Mouse (Mus musculus): ENCODE data around the gene Alg10b. TPM values are rescaled to one million over a fixed set of nuclear protein-coding genes. Genes with fewer than 3 reads are reported as not detected.

The Alg10b gene
- polyA plus RNA-seq, 1 experiment from 2014 or later = 34.5 TPM

DNA sequence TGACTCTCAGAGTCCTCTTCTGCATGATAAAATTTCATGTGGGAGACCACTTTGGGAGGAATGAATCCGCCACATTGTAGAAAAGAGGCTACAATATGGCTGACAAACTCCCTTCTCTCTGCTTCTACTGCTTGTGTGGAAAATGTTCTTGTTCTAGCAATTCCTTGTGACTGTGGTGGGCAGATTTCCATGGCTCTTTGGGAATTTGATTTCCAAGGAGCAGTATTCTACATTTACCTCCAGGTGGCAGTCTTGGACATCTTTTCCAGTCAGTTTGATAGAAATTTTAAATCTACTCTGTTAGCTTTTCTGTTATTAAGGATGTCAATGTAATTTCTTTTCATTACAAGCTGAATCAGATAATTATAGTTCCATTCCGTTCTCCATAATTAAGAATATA, 13.5 kb downstream of the Alg10b start:
- Histone ChIP-seq H3K9ac (replicated peaks; ENCODE audit: low read depth, low read length) (no peak overlapping the region), H3K27me3 (ENCODE audit: control insufficient read depth, insufficient read depth, low read length) (no peaks in the 10 kb centered on the region), H3K4me2 (replicated peaks; ENCODE audit: low read depth, low read length) (no peak overlapping the region), H3K36me3 (ENCODE audit: control insufficient read depth, insufficient read depth, low read length) (peaks cover 10% of the 10 kb centered on the region; the same call in 1 of the 2 replicates), H3K4me3 (ENCODE audit: low read depth, low read length) (no peak overlapping the region), H3K9me3 (ENCODE audit: control insufficient read depth, low read depth, low read length) (no peaks in the 10 kb centered on the region), H3K27ac (ENCODE audit: low read length) (no peak overlapping the region), H3K4me1 (ENCODE audit: control insufficient read depth, insufficient read depth, low read length) (no peaks in the 10 kb centered on the region)
- ATAC-seq (ENCODE audit: insufficient number of reproducible peaks, insufficient read depth, low FRiP score, low read depth) = no peak
- WGBS = 44% methylated on average over 2 of the region's 2 CpGs

DNA sequence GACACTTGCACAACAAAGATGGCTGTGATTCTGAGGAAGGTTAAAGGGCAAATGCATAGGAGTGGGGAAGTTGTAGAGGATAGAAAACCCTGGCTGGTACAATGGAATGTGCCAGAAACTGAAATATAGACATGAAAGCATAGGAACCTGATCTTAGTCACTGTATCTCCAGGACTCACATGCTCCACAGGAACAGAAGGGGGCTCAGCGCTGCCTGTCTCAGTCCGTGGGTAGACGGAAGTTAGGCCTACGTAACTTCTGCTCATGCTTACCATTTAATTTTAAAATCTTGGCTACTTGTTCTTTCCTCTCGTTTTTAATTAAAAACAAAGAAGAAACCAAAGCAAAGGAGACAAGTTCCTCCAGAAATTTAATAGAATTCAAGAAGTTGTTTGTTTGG, 20.0 kb downstream of the Alg10b start:
- Histone ChIP-seq H3K4me3 (ENCODE audit: low read depth, low read length) (no peak overlapping the region), H3K36me3 (ENCODE audit: control insufficient read depth, insufficient read depth, low read length) (no peaks in the 10 kb centered on the region), H3K4me1 (ENCODE audit: control insufficient read depth, insufficient read depth, low read length) (no peaks in the 10 kb centered on the region), H3K9me3 (ENCODE audit: control insufficient read depth, low read depth, low read length) (no peaks in the 10 kb centered on the region), H3K9ac (replicated peaks; ENCODE audit: low read depth, low read length) (no peak overlapping the region), H3K4me2 (replicated peaks; ENCODE audit: low read depth, low read length) (no peak overlapping the region), H3K27ac (ENCODE audit: low read length) (no peak overlapping the region), H3K27me3 (ENCODE audit: control insufficient read depth, insufficient read depth, low read length) (no peaks in the 10 kb centered on the region)
- ATAC-seq (ENCODE audit: insufficient number of reproducible peaks, insufficient read depth, low FRiP score, low read depth) = no peak
- WGBS = 89% methylated on average over 5 of the region's 5 CpGs

DNA sequence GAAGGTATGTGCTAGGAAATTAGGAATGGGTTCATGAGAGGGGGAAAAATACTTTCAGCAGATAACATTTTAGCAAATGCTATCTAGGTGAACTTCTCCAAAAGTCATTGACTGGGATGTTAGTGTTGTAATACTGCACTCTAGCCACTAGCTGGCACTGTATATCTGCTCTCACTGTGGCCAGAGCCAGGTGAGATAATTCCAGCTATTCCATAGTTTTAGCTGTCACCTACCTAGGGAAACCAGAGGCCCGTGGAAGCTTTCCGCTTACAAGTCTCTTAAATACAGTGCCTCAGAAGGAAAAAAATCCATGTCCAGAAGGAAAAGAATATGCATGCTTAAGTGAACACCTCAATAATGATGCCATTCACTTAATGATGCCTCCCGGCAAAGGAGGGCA, 25.6 kb downstream of the Alg10b start:
- H3K27ac ChIP-seq (ENCODE audit: low read length) = no peak overlapping the region
- H3K9ac ChIP-seq (replicated peaks; ENCODE audit: low read depth, low read length) = no peak overlapping the region
- no peaks in the 10 kb centered on the region for H3K4me1 ChIP-seq (ENCODE audit: control insufficient read depth, insufficient read depth, low read length)
- H3K4me3 ChIP-seq (ENCODE audit: low read depth, low read length) = no peak overlapping the region
- peak; percentile 42; the same call in 1 of the 2 replicates for ATAC-seq (ENCODE audit: insufficient number of reproducible peaks, insufficient read depth, low FRiP score, low read depth)
- H3K9me3 ChIP-seq (ENCODE audit: control insufficient read depth, low read depth, low read length) = no peaks in the 10 kb centered on the region
- WGBS = 46% methylated on average over 3 of the region's 3 CpGs
- H3K27me3 ChIP-seq (ENCODE audit: control insufficient read depth, insufficient read depth, low read length) = no peaks in the 10 kb centered on the region
- H3K4me2 ChIP-seq (replicated peaks; ENCODE audit: low read depth, low read length) = no peak overlapping the region
- no peaks in the 10 kb centered on the region for H3K36me3 ChIP-seq (ENCODE audit: control insufficient read depth, insufficient read depth, low read length)

DNA sequence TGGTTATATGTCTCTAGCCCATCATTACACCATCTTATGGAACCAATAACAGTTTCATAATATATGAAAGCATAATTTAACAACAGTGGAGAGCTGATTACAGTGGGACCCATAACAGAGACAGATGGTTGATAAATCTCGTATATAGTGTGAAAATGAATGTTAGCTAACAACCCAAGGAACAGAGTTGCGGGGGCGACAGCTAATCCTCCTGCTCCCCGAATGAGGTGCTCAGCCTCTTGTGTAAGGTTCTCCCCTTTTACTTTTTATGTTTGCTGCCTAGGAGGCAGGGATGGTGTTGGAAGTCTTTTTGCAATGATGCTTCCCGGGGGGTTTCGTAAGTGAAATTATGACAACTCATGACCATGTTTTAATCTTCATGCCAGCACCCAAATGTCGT, 58.8 kb downstream of the Alg10b start:
- Histone ChIP-seq H3K27ac (ENCODE audit: low read length) (no peak overlapping the region), H3K9me3 (ENCODE audit: control insufficient read depth, low read depth, low read length) (no peaks in the 10 kb centered on the region), H3K4me2 (replicated peaks; ENCODE audit: low read depth, low read length) (no peak overlapping the region), H3K27me3 (ENCODE audit: control insufficient read depth, insufficient read depth, low read length) (no peaks in the 10 kb centered on the region), H3K4me1 (ENCODE audit: control insufficient read depth, insufficient read depth, low read length) (no peaks in the 10 kb centered on the region), H3K9ac (replicated peaks; ENCODE audit: low read depth, low read length) (no peak overlapping the region), H3K36me3 (ENCODE audit: control insufficient read depth, insufficient read depth, low read length) (no peaks in the 10 kb centered on the region), H3K4me3 (ENCODE audit: low read depth, low read length) (no peak overlapping the region)
- ATAC-seq (ENCODE audit: insufficient number of reproducible peaks, insufficient read depth, low FRiP score, low read depth) = no peak
- 87% methylated on average over 7 of the region's 7 CpGs for WGBS

Small RNAs within 50 kb of the gene (microRNA-seq; reads per million reads assigned to microRNA genes)
- gene Mir7648 = not detected
